Mouse (Mus musculus): ENCODE measurements around the gene Mier2. TPM values are rescaled to one million over a fixed set of nuclear protein-coding genes. Genes with fewer than 3 reads are reported as not detected.

Mier2 gene
- polyA plus RNA-seq, 1 experiment, result 59.5 TPM

DNA sequence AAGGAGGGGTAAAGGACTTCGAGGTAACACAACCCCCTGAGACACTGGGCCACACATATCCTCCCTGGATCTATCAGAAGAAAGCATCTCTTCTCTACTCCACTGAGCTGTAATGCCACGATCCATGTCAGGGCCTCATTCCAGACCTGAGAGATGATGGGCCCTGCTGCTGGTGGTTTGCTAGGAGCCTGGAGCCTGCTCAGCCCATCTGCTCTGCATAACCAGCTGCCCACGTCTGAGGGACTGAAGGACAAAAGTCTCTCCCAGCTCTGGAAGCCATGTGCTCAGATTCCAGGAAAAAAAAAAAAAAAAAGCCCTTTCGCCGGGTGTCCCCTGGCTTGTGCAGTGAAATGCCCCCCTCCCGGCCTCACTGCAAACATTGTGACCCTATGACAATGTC is 20.8 kb upstream of the Mier2 start:
- peak; percentile 6 for DNase-seq (ENCODE audit: low spot score)

DNA sequence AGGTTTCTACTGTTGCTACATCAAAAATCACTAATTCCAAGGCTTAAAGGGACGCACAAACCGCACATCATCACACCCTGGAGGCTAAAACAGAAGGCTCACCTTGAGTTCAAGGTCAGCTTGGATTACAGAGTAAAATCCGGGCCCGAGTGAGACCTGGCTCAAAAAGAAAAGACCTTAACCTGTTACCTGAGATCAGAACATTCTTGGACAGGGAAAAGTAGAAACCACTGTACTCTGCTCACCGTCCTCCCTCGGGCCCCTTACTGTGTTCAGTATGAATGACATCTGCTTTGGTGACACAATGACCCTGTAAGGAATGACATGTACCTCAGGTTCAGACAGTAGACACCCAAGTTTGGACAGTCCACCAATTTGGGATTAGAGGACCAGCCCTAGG is 19.8 kb upstream of the Mier2 start:
- DNase-seq (ENCODE audit: low spot score), result peak; percentile 1

DNA sequence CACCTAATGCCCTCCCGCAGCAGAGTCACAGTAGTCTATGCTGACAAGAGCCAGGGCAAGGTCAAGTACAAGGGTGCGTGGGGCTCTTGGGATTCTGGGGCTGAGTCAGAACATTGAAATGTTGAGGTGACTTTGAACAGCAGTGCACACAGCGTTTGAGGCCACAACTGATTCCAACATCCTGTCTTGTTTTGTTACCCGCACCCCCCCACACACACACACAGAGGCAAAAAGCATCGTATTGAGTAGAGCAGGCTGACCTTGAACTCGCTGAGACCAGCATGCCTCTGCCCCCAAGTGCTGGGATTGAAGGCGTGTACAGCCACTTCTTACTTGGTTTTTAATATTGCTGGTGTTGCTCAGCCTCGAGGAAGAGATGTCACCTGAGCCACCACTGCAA is 19.4 kb upstream of the Mier2 start:
- peak; percentile 1 for DNase-seq (ENCODE audit: low spot score)

DNA sequence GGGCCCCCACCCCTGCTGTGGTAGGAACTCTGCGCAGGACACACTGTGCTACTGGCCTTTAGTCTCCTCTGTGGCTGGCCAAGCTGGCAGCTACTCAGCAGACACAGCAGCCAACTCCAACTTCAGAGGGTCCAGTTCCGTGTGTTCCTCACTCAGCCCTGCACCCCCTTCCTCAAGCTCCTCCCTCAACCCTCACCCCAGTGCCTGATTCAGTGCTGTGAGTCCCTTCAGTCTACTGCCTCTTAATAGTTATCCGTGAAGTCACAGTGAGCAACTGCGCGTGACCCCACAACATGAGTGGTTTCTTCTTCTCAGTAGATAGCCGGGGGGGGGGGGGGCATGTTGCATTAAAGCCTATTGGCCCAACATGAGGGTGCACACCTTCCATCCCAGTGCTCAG is 18.6 kb upstream of the Mier2 start:
- peak; percentile 11 for DNase-seq (ENCODE audit: low spot score)

DNA sequence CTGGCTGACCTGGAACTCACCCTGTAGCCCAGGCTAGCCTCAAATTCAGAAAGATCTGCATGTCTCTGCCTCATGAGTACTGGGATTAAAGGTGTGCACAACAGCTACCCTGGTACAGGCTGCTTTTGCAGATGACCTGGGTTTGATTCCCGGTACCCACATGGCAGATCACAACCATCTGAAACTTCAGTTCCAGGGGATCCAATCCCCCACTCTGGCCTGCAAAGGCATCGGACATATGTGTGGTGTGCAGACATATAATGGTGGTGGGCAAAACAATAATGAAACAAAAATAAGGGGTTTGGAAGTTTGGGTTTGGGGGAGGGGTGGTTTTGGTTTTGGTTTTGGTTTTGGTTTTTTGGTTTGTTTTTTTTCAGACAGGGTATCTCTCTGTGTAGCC is 16.3 kb upstream of the Mier2 start:
- DNase-seq (ENCODE audit: low spot score), result no peak

DNA sequence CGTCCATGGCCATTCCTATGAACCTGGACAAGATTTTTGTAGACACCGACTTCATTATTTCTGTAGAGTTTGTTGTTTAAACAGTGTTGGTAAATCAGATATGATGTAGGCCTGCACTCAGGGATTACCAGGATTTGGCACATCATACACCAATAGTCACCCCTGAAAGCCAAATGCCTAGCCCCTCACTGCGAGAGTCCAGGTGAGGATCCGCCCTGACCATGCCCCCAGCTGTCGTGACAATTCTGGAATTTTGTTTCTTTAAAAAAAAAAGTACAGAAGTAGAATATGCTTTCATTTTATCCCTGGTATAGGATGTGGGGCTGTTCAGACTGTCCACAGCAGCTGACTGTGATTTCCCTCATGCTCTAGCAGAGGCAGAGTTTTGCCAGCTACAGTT is 14.9 kb upstream of the Mier2 start:
- DNase-seq (ENCODE audit: low spot score), result no peak

DNA sequence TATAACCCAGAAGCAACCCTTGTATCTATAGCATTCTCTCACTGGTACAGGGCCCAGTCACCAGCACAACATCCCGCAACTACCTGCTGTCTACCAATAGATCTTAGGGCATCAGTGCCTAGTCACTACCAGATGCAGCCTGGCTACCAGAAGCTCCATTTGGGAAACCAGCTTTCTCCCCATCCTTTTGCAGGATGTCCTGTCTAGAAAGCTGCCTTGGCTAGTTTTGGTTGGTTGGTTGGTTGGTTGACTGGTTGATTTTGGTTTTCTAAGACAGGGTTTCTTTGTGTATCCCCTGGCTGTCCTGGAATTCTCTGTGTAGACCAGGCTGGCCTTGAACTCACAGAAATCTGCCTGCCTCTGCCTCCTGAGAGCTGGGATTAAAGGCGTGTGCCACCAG is 4.7 kb upstream of the Mier2 start:
- DNase-seq (ENCODE audit: low spot score), result peak; percentile 0

DNA sequence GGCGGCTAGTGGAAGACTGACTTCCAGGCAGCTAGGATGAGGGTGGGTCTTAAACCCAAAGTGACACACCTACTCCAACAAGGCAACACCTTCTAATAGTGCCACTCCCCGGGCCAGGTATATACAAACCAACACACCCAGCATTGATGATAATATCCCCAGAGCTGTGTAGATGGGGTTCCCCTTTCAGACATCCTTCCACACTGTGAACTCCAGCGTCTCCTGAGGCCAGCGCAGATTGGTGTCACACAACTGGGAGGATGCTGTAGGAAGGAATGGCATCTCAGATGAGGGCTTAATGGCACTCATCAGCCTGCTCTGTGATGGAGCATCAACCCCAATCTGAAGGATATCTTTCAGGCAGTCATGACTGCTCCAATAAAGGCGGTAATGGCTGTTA is 2.5 kb upstream of the Mier2 start:
- peak; percentile 9 for DNase-seq (ENCODE audit: low spot score)

DNA sequence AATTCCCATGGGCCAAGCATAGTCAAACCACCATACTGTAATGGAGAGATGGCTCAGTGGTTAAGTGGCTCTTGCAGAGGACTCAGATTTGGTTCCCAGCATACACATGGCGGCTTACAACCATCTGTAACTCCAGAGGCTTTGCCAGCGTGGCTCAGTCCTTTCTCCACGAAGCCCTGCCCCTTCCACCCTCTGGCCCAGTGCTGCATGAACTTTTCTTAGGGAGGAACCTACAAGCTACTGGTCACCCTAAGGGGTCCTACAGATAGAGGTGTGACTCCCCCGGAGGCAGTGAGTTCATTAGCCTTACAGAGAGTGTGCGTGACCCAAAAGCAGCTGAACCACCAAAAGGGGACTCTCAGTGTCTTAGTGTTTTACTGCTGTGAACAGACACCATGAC is 2.0 kb upstream of the Mier2 start:
- DNase-seq (ENCODE audit: low spot score), result peak; percentile 6

DNA sequence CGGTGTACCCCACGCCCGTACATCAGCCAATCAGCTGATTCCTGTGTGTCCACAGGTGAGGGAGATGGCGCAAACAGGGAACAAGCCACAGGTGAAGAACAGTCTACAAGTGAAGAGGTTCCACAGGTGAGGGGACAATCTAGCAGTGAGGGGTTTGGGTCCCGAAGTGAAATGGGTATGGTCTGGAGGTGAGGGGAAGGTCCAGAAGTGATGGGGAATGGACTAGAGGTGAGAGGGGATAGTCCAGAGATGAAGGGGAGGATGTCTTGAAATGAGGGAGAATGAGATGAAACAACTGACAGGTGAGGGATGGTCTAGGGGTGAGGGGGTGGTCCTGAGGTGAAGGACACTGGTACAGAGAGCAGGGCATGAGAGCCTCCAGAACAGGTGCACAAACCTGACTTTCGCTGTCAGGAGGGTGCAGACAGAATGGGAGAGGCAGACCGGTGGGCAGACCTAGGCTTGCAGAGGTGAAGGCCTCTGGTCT is 282 bp upstream of the Mier2 start:
- peak; percentile 16 for DNase-seq (ENCODE audit: low spot score)

DNA sequence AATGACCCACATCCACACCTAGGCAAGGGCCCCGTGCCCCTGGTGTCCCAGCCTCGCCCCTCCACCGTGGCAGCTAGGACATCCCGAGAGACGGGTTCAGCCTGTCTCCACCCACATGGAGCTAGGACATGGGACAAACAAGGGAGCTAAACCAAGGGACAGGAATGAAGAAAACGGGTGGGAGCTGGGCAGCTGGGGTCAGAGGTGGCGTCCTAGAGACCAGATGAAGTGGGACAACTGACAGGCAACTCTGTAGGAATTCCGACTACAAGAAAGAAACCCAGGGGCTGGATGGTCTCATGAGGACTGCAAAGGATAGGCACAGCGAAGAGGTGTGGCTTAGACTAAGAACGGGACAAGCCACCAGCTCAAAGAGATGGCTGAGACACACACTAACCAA is 1.3 kb downstream of the Mier2 start:
- peak; percentile 20 for DNase-seq (ENCODE audit: low spot score)

DNA sequence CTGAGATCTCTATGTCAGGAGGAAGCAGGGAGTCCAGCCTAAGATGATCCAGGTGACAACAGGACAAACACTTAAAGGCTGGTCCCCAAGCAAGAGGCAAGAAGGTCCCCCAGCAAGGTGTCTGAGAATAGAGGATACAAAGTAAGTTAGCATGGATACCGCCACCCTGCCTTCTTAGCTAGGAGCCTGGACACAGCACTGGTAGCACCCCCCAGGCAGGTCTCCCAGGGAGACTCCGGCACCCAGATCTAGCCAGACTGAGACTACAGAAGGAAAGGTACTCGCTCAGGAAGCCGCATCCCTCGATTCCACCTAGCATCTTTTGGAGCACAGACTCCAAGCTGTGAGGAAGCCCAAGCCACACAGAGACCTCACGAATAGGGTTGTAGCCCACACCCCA is 1.8 kb downstream of the Mier2 start:
- DNase-seq (ENCODE audit: low spot score), result peak; percentile 12

DNA sequence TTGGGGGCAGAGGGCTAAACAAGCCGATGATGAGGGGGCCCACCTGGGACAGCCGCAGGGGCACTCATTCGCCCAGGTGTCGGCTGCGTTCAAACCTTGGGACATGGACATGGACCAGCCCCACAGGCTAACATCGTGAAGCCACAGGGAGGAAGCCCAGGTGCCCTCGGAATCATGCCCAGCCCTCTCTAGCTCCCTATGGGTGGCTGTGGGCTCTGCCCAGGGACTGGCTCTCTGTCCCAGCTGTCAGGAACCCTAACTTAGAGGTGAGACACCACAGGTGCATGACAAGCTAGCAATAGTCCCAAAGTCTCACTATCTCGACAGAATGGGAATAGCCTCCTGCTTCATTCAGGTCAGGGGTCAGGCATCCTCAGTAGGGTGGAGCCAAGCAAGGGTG is 2.5 kb downstream of the Mier2 start:
- peak; percentile 16 for DNase-seq (ENCODE audit: low spot score)

DNA sequence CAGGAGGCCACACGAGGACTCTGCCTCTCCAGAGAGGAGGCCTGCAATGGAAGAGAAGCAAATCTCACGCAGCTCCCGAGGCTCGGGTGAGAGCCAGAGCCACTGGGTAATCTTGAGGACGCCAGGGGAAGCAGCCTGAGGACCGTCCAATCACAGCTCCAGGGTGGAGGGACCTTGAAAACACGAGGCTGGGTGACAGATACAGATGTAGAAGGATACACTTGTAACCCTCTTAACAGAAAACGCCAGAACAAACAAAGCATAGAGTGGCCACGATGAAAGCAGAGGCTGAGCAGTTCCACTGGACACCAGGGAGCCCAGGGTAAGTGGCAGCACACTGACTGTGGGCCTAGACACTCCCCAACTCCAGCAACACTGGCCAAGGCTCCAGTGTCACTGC is 4.6 kb downstream of the Mier2 start:
- DNase-seq (ENCODE audit: low spot score), result peak; percentile 15

DNA sequence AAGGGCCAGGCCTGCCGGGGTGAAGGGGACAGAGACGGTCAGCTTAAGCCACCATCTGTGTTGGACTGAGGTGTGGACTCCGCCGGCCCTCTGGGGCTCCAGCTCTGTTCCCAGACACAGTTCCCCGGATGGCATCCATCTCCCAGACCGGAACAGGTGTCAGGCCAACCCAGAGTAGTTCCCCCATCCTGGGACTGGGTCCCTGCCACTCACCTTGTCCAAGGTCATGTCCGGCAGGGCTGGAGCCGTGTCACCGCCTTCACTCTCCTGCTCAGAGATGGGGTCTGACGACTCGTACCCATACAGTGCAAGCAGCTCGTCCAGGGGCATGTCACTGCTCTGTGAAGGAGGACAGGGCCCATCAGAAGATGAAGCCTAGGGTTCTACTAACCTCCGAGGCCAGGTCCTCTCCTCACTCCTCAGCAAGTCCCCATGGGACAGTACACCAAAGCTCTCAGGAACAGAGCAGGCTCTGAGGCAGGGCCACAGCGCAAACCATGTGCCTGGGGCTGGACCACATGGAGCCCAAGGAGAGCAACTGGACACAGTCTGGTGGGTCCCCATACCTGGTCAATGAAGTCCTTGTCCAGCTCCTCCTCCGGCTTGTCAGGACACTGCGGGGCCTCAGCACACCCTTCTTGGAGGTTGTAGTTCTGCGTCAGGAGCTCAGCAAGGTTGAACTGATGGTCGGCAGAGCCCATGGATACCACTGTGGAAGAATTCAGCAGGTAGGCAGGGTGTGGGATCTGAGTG is 5.9 kb downstream of the Mier2 start:
- DNase-seq (ENCODE audit: low spot score), result peak; percentile 16

DNA sequence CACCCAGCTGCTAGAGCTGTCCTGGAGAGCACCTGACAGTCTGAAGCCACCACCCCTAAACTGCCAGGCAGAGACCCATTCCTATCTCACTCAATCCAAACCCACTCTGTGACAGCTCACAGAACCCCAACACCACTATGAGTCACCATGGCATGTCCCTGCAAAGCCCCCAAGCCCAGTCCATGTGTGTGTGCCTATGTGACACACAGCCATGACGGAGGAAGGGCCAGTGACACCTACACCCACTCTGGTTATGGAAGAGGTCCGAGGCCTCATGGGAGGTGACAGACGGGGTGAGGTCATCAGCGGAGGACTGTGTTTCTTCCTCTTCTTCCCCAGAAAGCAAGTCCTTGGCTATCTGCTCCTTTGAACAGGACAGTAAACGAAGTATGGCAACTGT is 6.5 kb downstream of the Mier2 start:
- DNase-seq (ENCODE audit: low spot score), result peak; percentile 17

DNA sequence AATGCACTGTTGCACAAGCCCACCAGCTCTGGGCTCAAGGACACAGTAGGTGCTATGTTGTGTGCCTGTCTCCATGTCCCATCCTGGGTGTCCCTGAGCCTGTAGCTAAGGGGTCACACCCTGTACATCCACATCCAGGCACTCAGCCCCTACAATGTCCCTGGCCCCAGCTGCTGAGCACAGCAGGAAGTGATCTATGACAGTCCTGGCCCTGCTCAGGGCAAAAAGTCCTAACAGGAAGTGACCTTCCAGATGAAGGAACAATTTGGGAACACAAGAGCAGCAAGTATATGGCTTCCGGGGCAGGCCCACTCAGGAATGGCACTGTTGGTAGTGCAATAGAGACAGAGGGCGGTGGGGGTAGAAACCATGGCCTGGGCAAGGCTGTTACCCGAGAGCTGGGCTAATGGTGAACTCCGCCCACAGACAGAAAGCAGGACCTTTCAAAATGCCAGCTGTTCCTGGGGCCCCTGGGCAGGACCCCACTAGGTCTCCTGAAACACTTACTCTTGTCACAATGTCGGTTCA is 7.8 kb downstream of the Mier2 start:
- peak; percentile 14 for DNase-seq (ENCODE audit: low spot score)

DNA sequence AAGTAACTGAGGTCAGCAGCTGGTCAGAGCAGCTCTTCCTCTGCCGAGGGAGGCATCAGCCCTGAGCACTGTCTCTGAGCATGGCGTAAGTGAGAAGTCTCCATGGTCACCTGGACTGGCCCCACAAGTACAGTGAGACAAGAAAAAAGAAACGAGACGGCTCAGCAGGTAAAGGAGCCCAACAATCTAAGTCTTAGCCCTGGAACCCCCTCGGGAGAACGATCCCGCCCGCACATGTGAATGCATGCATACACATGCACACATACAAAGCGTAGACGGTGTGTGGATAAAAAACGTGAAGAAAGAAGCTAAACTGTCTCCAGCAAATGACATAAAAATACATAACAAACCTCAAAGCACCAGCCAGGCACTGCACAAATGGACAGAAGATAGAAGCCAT is 8.5 kb downstream of the Mier2 start:
- peak; percentile 5 for DNase-seq (ENCODE audit: low spot score)

DNA sequence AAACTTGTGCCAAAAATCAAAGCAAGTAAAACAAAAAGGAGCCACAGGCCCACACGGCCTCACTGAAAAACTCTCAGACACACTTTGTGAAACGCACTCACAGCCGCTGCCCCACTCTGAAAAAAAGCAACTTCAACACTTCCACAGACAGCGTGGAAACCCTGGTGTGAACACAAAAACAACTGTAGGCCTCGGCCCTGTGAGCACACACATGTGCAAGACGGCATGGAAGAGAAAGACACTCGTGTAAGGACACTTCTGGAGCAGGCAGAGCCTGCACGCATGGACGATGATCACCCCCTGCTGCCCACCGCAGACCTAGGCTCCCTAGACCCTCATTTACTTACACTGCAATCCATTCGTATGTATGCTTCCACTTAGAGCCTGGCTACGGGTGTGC is 9.1 kb downstream of the Mier2 start:
- DNase-seq (ENCODE audit: low spot score), result no peak

DNA sequence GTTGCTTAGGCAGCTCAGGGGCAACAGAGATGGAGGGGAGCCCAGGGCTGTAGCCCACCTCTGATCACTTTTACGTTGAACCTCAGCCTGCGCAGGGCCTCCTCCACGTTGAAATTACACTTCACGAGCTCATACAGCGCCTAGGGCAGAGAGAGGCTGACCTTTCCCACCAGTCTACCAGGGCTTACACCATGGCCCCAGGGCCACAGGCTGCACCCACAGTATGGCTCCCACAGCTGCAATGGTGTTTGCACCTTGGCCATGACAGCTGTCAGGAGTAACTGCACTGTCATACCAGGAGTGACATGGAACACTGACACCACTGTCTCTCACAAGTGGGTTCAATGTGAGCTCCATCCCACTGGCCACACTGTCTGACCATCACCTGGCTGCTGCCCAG is 10.4 kb downstream of the Mier2 start:
- no peak for DNase-seq (ENCODE audit: low spot score)

DNA sequence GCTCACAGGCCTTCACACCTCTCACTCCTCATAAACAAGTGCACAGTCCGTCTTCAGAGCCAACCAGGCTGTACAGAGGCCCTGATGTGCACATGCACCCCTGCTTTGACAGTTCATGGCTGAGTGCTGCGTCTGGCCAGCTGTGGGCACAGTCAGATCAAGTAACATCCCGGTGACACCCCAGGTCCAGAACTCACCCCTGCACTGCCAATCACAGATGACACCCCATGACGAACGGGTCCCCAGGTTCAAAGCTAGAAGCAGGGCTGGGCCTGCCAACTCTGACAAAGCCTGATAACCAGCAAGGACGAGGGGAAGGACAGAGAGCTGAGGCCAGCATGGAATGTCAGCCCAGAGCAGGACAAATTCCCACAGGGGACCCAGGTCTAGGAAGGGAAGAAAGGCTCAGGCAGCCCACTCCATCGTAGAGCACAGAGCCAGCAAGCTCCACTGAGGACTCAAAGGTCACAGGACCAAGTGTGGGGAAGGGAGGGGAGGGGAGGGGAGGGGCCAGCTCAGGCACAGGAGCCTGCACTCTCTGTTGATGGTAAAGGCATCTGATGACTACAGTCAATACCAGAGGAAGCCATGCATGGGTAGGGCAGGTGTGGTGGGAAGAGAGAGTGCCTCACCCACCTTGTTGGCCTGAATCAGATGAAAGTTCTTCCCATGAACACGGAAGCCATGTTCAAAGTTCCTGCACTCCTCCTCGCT is 11.0 kb downstream of the Mier2 start:
- DNase-seq (ENCODE audit: low spot score), result peak; percentile 17

DNA sequence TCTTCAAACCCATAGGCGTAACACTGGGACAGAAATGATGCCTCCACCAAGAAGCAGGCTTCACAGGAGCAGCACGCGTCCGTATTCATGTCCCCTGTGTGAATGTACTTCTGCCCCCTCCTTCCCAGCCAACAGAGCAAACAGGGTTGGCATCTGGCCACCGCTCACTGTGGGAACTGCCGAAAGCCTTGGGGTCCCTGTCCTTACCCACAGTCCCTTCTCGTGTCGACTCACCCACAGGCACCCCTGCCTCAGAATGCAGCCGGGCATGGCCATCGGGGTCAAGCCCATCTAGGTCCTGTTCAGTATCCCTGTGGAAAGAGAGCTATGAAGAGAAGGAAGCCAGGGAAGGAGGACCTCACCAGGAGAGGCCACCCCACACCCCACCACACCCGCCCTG is 12.8 kb downstream of the Mier2 start:
- no peak for DNase-seq (ENCODE audit: low spot score)

DNA sequence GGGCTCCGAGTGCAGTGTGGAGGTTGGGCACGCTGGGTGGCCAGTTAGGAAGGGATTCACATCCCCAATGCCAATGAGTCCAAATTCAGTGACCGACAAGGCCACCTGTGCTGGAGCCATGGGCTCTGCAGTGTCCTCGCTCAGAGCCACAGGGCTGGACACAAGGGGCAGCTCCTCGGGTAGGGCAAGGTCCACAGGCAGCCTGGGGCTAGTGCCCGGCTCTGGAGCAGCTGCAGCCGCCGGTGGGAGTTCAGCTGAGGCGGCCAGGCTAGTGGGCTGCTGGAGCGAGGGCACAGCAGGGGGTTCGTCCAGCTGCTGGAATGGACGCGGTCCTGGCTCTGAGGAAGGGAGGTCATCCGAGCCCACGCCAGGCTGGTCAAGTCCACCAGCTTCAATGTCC is 13.5 kb downstream of the Mier2 start:
- DNase-seq (ENCODE audit: low spot score), result peak; percentile 18
